24 mouse cellular contexts compared by ENCODE assay signal in the genomic region with DNA sequence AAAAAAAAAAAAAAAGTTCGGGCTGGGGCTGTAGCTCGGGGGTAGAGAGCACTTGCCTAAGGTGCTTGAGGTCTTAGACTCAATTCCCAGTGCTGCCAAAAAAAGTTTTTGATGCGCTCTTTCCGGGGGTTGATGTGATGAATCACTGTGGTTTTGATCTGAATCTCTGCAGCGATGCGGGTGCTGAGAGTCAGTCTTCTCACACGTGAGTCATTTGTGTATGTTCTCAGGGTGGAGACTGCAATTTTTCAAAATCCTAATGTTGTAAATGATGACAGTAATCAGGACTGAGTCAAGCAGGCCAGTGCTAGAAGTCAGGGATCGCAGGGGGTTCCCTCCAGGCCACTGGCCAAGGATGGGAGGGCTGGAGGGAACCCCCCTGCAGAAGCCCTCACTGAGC. TPM values are rescaled to one million over a fixed set of nuclear protein-coding genes. Genes with fewer than 3 reads are reported as not detected.
DNase-seq lines count a peak whose midpoint lies in the region; ATAC-seq and TF ChIP-seq lines count a peak whose summit lies in the region.
"Had no signal": no experiment of that assay in that cellular context is flagged by ENCODE, and none has a peak within 500 bp of the region (broad histone marks: within the 10 kb centered on the region; RNA-seq: fewer than 3 reads in every experiment).

No protein-coding gene starts in this region.

- no peaks in the 10 kb centered on the region for H3K9me3 ChIP-seq in midbrain, embryonic 15.5 days
- H3K9me3 ChIP-seq: forebrain, embryonic 12.5 days; heart, embryonic 15.5 days; hindbrain, embryonic 10.5 days; limb, embryonic 15.5 days; liver, embryonic 15.5 days had no signal

- no peak overlapping the region for H3K9ac ChIP-seq in midbrain, embryonic 15.5 days
- H3K9ac ChIP-seq: forebrain, embryonic 12.5 days; heart, embryonic 15.5 days; limb, embryonic 15.5 days; liver, embryonic 15.5 days had no signal

- TF ChIP-seq POLR2A in cerebellum, adult 2 months (IDR thresholded peaks at IDR 0.05; ENCODE audit: borderline replicate concordance, insufficient read depth, low read length): no peak

- 71% methylated on average over 8 of the region's 8 CpGs for WGBS in midbrain, embryonic 15.5 days
- WGBS in cerebellum, adult 2 months: 81% methylated on average over 8 of the region's 8 CpGs

- no peaks in the 10 kb centered on the region for H3K36me3 ChIP-seq in C2C12 (ENCODE audit: control insufficient read depth, insufficient read depth)
- no peaks in the 10 kb centered on the region for H3K36me3 ChIP-seq in midbrain, embryonic 15.5 days (replicated peaks)
- H3K36me3 ChIP-seq: forebrain, embryonic 12.5 days; G1E; heart, embryonic 15.5 days; hindbrain, embryonic 10.5 days; limb, embryonic 15.5 days; liver, embryonic 15.5 days had no signal

- no peak overlapping the region for H3ac ChIP-seq in C2C12 (ENCODE audit: control insufficient read depth, insufficient read length, low read depth)

- TF ChIP-seq CTCF in C2C12 (IDR thresholded peaks at IDR 0.05; ENCODE audit: control insufficient read depth, insufficient read depth, insufficient read length): no peak
- no peak for TF ChIP-seq CTCF in cerebellum, adult 2 months (IDR thresholded peaks at IDR 0.05; ENCODE audit: borderline replicate concordance, insufficient read depth, low read depth, low read length)

- H3K27me3 ChIP-seq in C2C12 (ENCODE audit: control insufficient read depth, insufficient read depth, insufficient read length): no peaks in the 10 kb centered on the region
- no peaks in the 10 kb centered on the region for H3K27me3 ChIP-seq in midbrain, embryonic 15.5 days (replicated peaks)
- H3K27me3 ChIP-seq in cerebellum, adult 2 months (ENCODE audit: control insufficient read depth, insufficient read depth, low read length): no peaks in the 10 kb centered on the region
- H3K27me3 ChIP-seq: heart, embryonic 15.5 days; limb, embryonic 15.5 days; liver, embryonic 15.5 days had no signal

- no peak overlapping the region for H3K27ac ChIP-seq in midbrain, embryonic 15.5 days
- H3K27ac ChIP-seq in cerebellum, adult 2 months (ENCODE audit: insufficient read depth, low read length): no peak overlapping the region
- H3K27ac ChIP-seq: forebrain, embryonic 12.5 days; heart, adult 2 months; heart, embryonic 15.5 days; hindbrain, embryonic 10.5 days; hindbrain, postnatal 0 days; limb, embryonic 15.5 days; liver, embryonic 15.5 days had no signal

- no peaks in the 10 kb centered on the region for H3K4me1 ChIP-seq in midbrain, embryonic 15.5 days
- no peaks in the 10 kb centered on the region for H3K4me1 ChIP-seq in cerebellum, adult 2 months (ENCODE audit: control insufficient read depth, insufficient read depth, low read length)
- H3K4me1 ChIP-seq: forebrain, embryonic 12.5 days; heart, embryonic 15.5 days; limb, embryonic 15.5 days; liver, embryonic 15.5 days had no signal

- no peak overlapping the region for H3K4me2 ChIP-seq in midbrain, embryonic 15.5 days
- H3K4me2 ChIP-seq: forebrain, embryonic 12.5 days; heart, embryonic 15.5 days; limb, embryonic 15.5 days; liver, embryonic 15.5 days had no signal

- H3K79me3 ChIP-seq in C2C12 (ENCODE audit: low read depth): no peaks in the 10 kb centered on the region

- H3K79me2 ChIP-seq in C2C12 (ENCODE audit: control insufficient read depth, insufficient read depth): no peaks in the 10 kb centered on the region

- H3K4me3 ChIP-seq in C2C12 (ENCODE audit: insufficient read depth, poor library complexity, severe bottlenecking): no peak overlapping the region
- H3K4me3 ChIP-seq in midbrain, embryonic 15.5 days: no peak overlapping the region
- H3K4me3 ChIP-seq in cerebellum, adult 2 months (replicated peaks; ENCODE audit: insufficient read depth, low read depth, low read length): no peak overlapping the region
- H3K4me3 ChIP-seq: forebrain, embryonic 12.5 days; heart, adult 2 months; heart, embryonic 15.5 days; hindbrain, embryonic 10.5 days; limb, embryonic 15.5 days; liver, embryonic 15.5 days had no signal

- DNase-seq in 3T3-L1 (ENCODE audit: low read depth, low spot score) (peak; percentile 94), NIH3T3 (ENCODE audit: low read depth) (peak; percentile 82)
- no peak for DNase-seq in cerebellum, adult 2 months
- DNase-seq in thymus, postnatal 0 days (ENCODE audit: low spot score): no peak
- no peak for DNase-seq in ovary, postnatal 10 days (ENCODE audit: low spot score)
- DNase-seq: adrenal gland, adult 8-10 months; cerebellum, adult 11-12 months; cerebellum, postnatal 36 days; gastrocnemius, postnatal 14 days; heart, adult 2 months; kidney, adult 18-20 months; kidney, postnatal 14 days; thymus, postnatal 4 days had no signal

- ATAC-seq in hematopoietic stem cell, adult 5-6 weeks (replicated peaks in 1 of 2; ENCODE audit: insufficient read depth in 1 of 2, low FRiP score in 2 of 2, low TSS enrichment in 1 of 2, low read depth in 1 of 2, poor library complexity in 2 of 2, severe bottlenecking in 2 of 2): peak; percentile 57 to 62; a peak in 3 of 4 replicates
- ATAC-seq in midbrain, embryonic 15.5 days (replicated peaks): no peak
- ATAC-seq: hindbrain, postnatal 0 days; midbrain, embryonic 16.5 days had no signal

TF ChIP-seq in C2C12, 6 proteins besides CTCF, POLR2A, EP300 and RAD21:
- TF ChIP-seq USF1 (IDR thresholded peaks at IDR 0.05; ENCODE audit: low read depth) (peak; percentile 25), MYOD1 (IDR thresholded peaks at IDR 0.05; ENCODE audit: control insufficient read depth, insufficient read length, low read depth) (no peak), FOSL1 (IDR thresholded peaks at IDR 0.05; ENCODE audit: insufficient read depth, low read length, poor library complexity, severe bottlenecking) (peak; percentile 85)

RNA-seq across cellular contexts. Expression of a gene that starts 26.9 kb away (rescaled TPM):
- 7.4 TPM for polyA plus RNA-seq in C2C12 (2012; fragmentation: generic; extraction: Trizol)
- total RNA-seq in hematopoietic stem cell, adult 5-6 weeks (2017): 31.8 and 62.6 TPM in 2 replicates
- polyA plus RNA-seq in midbrain, embryonic 15.5 days (2015; fragmentation: Nextera tagmentation; extraction: Ambion mirVana): 23.4 and 27.3 TPM in 2 replicates
- 30.0 and 31.7 TPM in 2 replicates for polyA plus RNA-seq in cerebellum, adult 2 months (2012; rRNA removed)
- polyA plus RNA-seq in thymus, postnatal 0 days (2015; fragmentation: Nextera tagmentation; extraction: Ambion mirVana): 10.3 and 14.2 TPM in 2 replicates

Comparison
In these comparisons a context has a peak if more than half of its experiments do, and no peak if none do; other contexts are left out.
1. DNase-seq: peak in 3T3-L1 (single experiment) and NIH3T3 (single experiment); none in cerebellum, adult 2 months (0 of 2), thymus, postnatal 0 days (single experiment) and ovary, postnatal 10 days (single experiment).